15 mouse cellular contexts compared by ENCODE assay signal in the genomic region with DNA sequence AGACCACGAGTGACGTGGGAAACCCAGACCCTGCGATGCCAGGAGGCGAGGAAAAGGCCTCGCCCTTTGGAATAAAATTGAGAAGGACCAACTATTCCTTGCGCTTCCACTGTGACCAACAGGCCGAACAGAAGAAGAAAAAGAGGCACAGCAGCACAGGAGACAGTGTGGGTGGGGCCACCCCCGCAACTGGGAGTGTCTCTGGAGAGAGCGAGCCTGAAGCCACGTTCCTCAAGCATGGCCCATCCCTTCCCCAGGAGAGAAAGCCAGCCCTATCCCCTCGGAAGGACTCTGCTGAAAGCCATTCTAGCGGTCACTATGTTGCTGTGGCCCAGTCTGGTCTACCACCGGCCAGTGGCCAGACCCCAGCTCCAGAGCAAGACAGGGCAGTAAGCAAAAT. TPM values are rescaled to one million over a fixed set of nuclear protein-coding genes. Genes with fewer than 3 reads are reported as not detected.
DNase-seq lines count a peak whose midpoint lies in the region; ATAC-seq and TF ChIP-seq lines count a peak whose summit lies in the region.
"Had no signal": no experiment of that assay in that cellular context is flagged by ENCODE, and none has a peak within 500 bp of the region (broad histone marks: within the 10 kb centered on the region; RNA-seq: fewer than 3 reads in every experiment).

No protein-coding gene starts in this region.

- peaks cover 17% of the 10 kb centered on the region; the same call in 1 of the 2 replicates for H3K27me3 ChIP-seq in heart, embryonic 12.5 days (replicated peaks)
- peaks cover 46% of the 10 kb centered on the region for H3K27me3 ChIP-seq in liver, embryonic 11.5 days (replicated peaks; ENCODE audit: control insufficient read depth, insufficient read depth, low read length)
- peaks cover 30% of the 10 kb centered on the region for H3K27me3 ChIP-seq in liver, postnatal 0 days (ENCODE audit: insufficient read depth, low read length)
- H3K27me3 ChIP-seq in embryonic facial prominence, embryonic 12.5 days = peaks cover 44% of the 10 kb centered on the region
- peaks cover 11% of the 10 kb centered on the region; the same call in 1 of the 2 replicates for H3K27me3 ChIP-seq in stomach, embryonic 14.5 days (ENCODE audit: control insufficient read depth, insufficient read depth, low read length)
- peaks cover 56% of the 10 kb centered on the region for H3K27me3 ChIP-seq in forebrain, embryonic 10.5 days (ENCODE audit: poor library complexity, severe bottlenecking)
- H3K27me3 ChIP-seq in midbrain, embryonic 15.5 days (replicated peaks) = peaks cover 14% of the 10 kb centered on the region

- H3K4me2 ChIP-seq in heart, embryonic 12.5 days = peak overlapping the region; percentile 99
- H3K4me2 ChIP-seq in liver, embryonic 11.5 days = peak overlapping the region; percentile 76; the same call in 1 of the 2 replicates
- no peak overlapping the region for H3K4me2 ChIP-seq in liver, postnatal 0 days (ENCODE audit: low read depth, low read length)
- H3K4me2 ChIP-seq in embryonic facial prominence, embryonic 12.5 days (replicated peaks) = no peak overlapping the region
- H3K4me2 ChIP-seq in stomach, embryonic 14.5 days (replicated peaks; ENCODE audit: low read depth, low read length) = peak overlapping the region; percentile 62
- H3K4me2 ChIP-seq in midbrain, embryonic 15.5 days = no peak overlapping the region

- peak overlapping the region; percentile 86 for H3K9ac ChIP-seq in heart, embryonic 12.5 days
- no peak overlapping the region for H3K9ac ChIP-seq in liver, embryonic 11.5 days (ENCODE audit: low read depth, low read length)
- no peak overlapping the region for H3K9ac ChIP-seq in liver, postnatal 0 days (replicated peaks)
- no peak overlapping the region for H3K9ac ChIP-seq in embryonic facial prominence, embryonic 12.5 days
- no peak overlapping the region for H3K9ac ChIP-seq in stomach, embryonic 14.5 days (replicated peaks; ENCODE audit: low read depth, low read length)
- H3K9ac ChIP-seq in midbrain, embryonic 15.5 days = no peak overlapping the region
- H3K9ac ChIP-seq: forebrain, postnatal 0 days had no signal

- no peaks in the 10 kb centered on the region for H3K36me3 ChIP-seq in heart, embryonic 12.5 days
- no peaks in the 10 kb centered on the region for H3K36me3 ChIP-seq in liver, embryonic 11.5 days (ENCODE audit: control insufficient read depth, insufficient read depth, low read length)
- no peaks in the 10 kb centered on the region for H3K36me3 ChIP-seq in liver, postnatal 0 days (replicated peaks; ENCODE audit: insufficient read depth, low read length)
- H3K36me3 ChIP-seq in embryonic facial prominence, embryonic 12.5 days = peaks cover 11% of the 10 kb centered on the region; the same call in 1 of the 2 replicates
- H3K36me3 ChIP-seq in stomach, embryonic 14.5 days (ENCODE audit: control insufficient read depth, insufficient read depth, low read length) = no peaks in the 10 kb centered on the region
- H3K36me3 ChIP-seq in forebrain, embryonic 10.5 days (replicated peaks) = peaks cover 70% of the 10 kb centered on the region
- H3K36me3 ChIP-seq in midbrain, embryonic 15.5 days (replicated peaks) = peaks cover 15% of the 10 kb centered on the region; the same call in 1 of the 2 replicates

- H3K4me3 ChIP-seq in heart, embryonic 12.5 days = peak overlapping the region; percentile 67
- H3K4me3 ChIP-seq in liver, embryonic 11.5 days (ENCODE audit: low read depth, low read length) = no peak overlapping the region
- H3K4me3 ChIP-seq in liver, postnatal 0 days (ENCODE audit: low read depth, low read length) = no peak overlapping the region
- H3K4me3 ChIP-seq in embryonic facial prominence, embryonic 12.5 days = peak overlapping the region; percentile 38; the same call in 1 of the 2 replicates
- H3K4me3 ChIP-seq in stomach, embryonic 14.5 days (ENCODE audit: low read depth, low read length) = peak overlapping the region; percentile 37; the same call in 1 of the 2 replicates
- no peak overlapping the region for H3K4me3 ChIP-seq in forebrain, embryonic 10.5 days
- H3K4me3 ChIP-seq in midbrain, embryonic 15.5 days = no peak overlapping the region
- H3K4me3 ChIP-seq: myocyte had no signal

- intact Hi-C loops in heart, postnatal 25 days (cut with DNase I) = no loop called here

- no peak for TF ChIP-seq EP300 in liver, postnatal 0 days (IDR thresholded peaks at IDR 0.05; ENCODE audit: low read depth)

- no peak for DNase-seq in heart, postnatal 25 days (ENCODE audit: low spot score)
- DNase-seq in liver, embryonic 11.5 days (ENCODE audit: low spot score) = no peak
- no peak for DNase-seq in liver, postnatal 0 days
- no peak for DNase-seq in forebrain, embryonic 10.5 days (ENCODE audit: extremely low spot score, low spot score)
- DNase-seq: cerebellum, postnatal 25 days; forebrain, postnatal 0 days; gastrocnemius, postnatal 25 days; kidney, postnatal 36 days; retina, postnatal 1 day had no signal

- H3K4me1 ChIP-seq in heart, embryonic 12.5 days (replicated peaks) = peaks cover 64% of the 10 kb centered on the region
- peaks cover 6% of the 10 kb centered on the region; the same call in 1 of the 2 replicates for H3K4me1 ChIP-seq in liver, embryonic 11.5 days (replicated peaks; ENCODE audit: control insufficient read depth, insufficient read depth, low read length)
- H3K4me1 ChIP-seq in liver, postnatal 0 days (ENCODE audit: insufficient read depth) = peaks cover 10% of the 10 kb centered on the region
- H3K4me1 ChIP-seq in embryonic facial prominence, embryonic 12.5 days = peaks cover 16% of the 10 kb centered on the region; the same call in 1 of the 2 replicates
- H3K4me1 ChIP-seq in stomach, embryonic 14.5 days (ENCODE audit: control insufficient read depth, insufficient read depth, low read length) = no peaks in the 10 kb centered on the region
- H3K4me1 ChIP-seq in forebrain, embryonic 10.5 days = peaks cover 22% of the 10 kb centered on the region
- H3K4me1 ChIP-seq in midbrain, embryonic 15.5 days = 0 out of 2 replicates have a peak, but pooled peaks cover 9% of the 10 kb centered on the region

- peak overlapping the region; percentile 82 for H3K27ac ChIP-seq in heart, embryonic 12.5 days (ENCODE audit: poor library complexity, severe bottlenecking)
- no peak overlapping the region for H3K27ac ChIP-seq in liver, embryonic 11.5 days (ENCODE audit: low read depth, low read length)
- H3K27ac ChIP-seq in liver, postnatal 0 days (ENCODE audit: low read depth) = no peak overlapping the region
- H3K27ac ChIP-seq in embryonic facial prominence, embryonic 12.5 days = no peak overlapping the region
- H3K27ac ChIP-seq in stomach, embryonic 14.5 days (ENCODE audit: low read length) = peak overlapping the region; percentile 44; the same call in 1 of the 2 replicates
- no peak overlapping the region for H3K27ac ChIP-seq in forebrain, embryonic 10.5 days
- no peak overlapping the region for H3K27ac ChIP-seq in midbrain, embryonic 15.5 days

- ATAC-seq in heart, embryonic 12.5 days (ENCODE audit: insufficient number of reproducible peaks, low FRiP score) = peak; percentile 44
- no peak for ATAC-seq in liver, embryonic 11.5 days (replicated peaks; ENCODE audit: low FRiP score)
- no peak for ATAC-seq in liver, postnatal 0 days
- ATAC-seq in embryonic facial prominence, embryonic 12.5 days (ENCODE audit: insufficient number of reproducible peaks, insufficient read depth, low FRiP score, low TSS enrichment) = no peak
- ATAC-seq in stomach, embryonic 14.5 days (ENCODE audit: insufficient number of reproducible peaks, insufficient read depth, low FRiP score, low read depth) = no peak; the same call in 1 of the 2 replicates
- no peak for ATAC-seq in midbrain, embryonic 15.5 days (replicated peaks)
- ATAC-seq: forebrain, postnatal 0 days; inflammation-experienced regulatory T-cells, adult 6 months had no signal

- TF ChIP-seq CTCF in liver, postnatal 0 days (IDR thresholded peaks at IDR 0.05; ENCODE audit: low read depth) = no peak

- H3K9me3 ChIP-seq in heart, embryonic 12.5 days (replicated peaks) = no peaks in the 10 kb centered on the region
- no peaks in the 10 kb centered on the region for H3K9me3 ChIP-seq in liver, embryonic 11.5 days (ENCODE audit: control insufficient read depth, low read length)
- H3K9me3 ChIP-seq in liver, postnatal 0 days (ENCODE audit: low read length) = no peaks in the 10 kb centered on the region
- no peaks in the 10 kb centered on the region for H3K9me3 ChIP-seq in embryonic facial prominence, embryonic 12.5 days
- H3K9me3 ChIP-seq in stomach, embryonic 14.5 days (ENCODE audit: control insufficient read depth, low read depth, low read length) = no peaks in the 10 kb centered on the region
- H3K9me3 ChIP-seq in forebrain, embryonic 10.5 days = no peaks in the 10 kb centered on the region
- no peaks in the 10 kb centered on the region for H3K9me3 ChIP-seq in midbrain, embryonic 15.5 days

- 24% methylated on average over 13 of the region's 13 CpGs for WGBS in heart, embryonic 12.5 days
- 57% methylated on average over 13 of the region's 13 CpGs for WGBS in liver, embryonic 11.5 days
- WGBS in liver, postnatal 0 days (ENCODE audit: insufficient replicate concordance) = 75% methylated on average over 13 of the region's 13 CpGs
- 74% methylated on average over 13 of the region's 13 CpGs for WGBS in embryonic facial prominence, embryonic 12.5 days
- 73% methylated on average over 13 of the region's 13 CpGs for WGBS in stomach, embryonic 14.5 days
- WGBS in forebrain, embryonic 10.5 days = 67% methylated on average over 13 of the region's 13 CpGs
- WGBS in midbrain, embryonic 15.5 days = 78% methylated on average over 13 of the region's 13 CpGs

RNA-seq across cellular contexts. Expression of gene Aasdh, which starts 46.9 kb away (rescaled TPM):
- polyA plus RNA-seq in heart, embryonic 12.5 days (2016; fragmentation: Nextera tagmentation; extraction: Ambion mirVana) = 16.4 and 17.8 TPM in 2 replicates
- 10 to 100 TPM; 14.4 to 15.4 TPM for total RNA-seq in heart, postnatal 25 days (2021)
- 17.1 and 20.7 TPM in 2 replicates for polyA plus RNA-seq in liver, embryonic 11.5 days (2014; fragmentation: Nextera tagmentation; extraction: Ambion mirVana)
- polyA plus RNA-seq in liver, postnatal 0 days (2015; fragmentation: Nextera tagmentation; extraction: Ambion mirVana) = 5.1 and 5.3 TPM in 2 replicates
- polyA plus RNA-seq in embryonic facial prominence, embryonic 12.5 days (2016; fragmentation: Nextera tagmentation; extraction: Ambion mirVana) = 21.7 and 23.3 TPM in 2 replicates
- 18.7 and 27.6 TPM in 2 replicates for polyA plus RNA-seq in stomach, embryonic 14.5 days (2014; fragmentation: Nextera tagmentation; extraction: Ambion mirVana)
- polyA plus RNA-seq in forebrain, embryonic 10.5 days (2016; fragmentation: Nextera tagmentation; extraction: Ambion mirVana) = 24.4 and 26.0 TPM in 2 replicates
- 20.4 and 21.6 TPM in 2 replicates for polyA plus RNA-seq in midbrain, embryonic 15.5 days (2015; fragmentation: Nextera tagmentation; extraction: Ambion mirVana)

Comparison
In these comparisons a context has a peak if more than half of its experiments do, and no peak if none do; other contexts are left out.
1. H3K4me2 ChIP-seq: peak in heart, embryonic 12.5 days (single experiment), liver, embryonic 11.5 days (single experiment) and stomach, embryonic 14.5 days (single experiment); none in liver, postnatal 0 days (single experiment), embryonic facial prominence, embryonic 12.5 days (single experiment) and midbrain, embryonic 15.5 days (single experiment).
2. H3K27ac ChIP-seq: peak in heart, embryonic 12.5 days (single experiment) and stomach, embryonic 14.5 days (single experiment); none in liver, embryonic 11.5 days (single experiment), liver, postnatal 0 days (single experiment), embryonic facial prominence, embryonic 12.5 days (single experiment), forebrain, embryonic 10.5 days (single experiment) and midbrain, embryonic 15.5 days (single experiment).
3. H3K4me3 ChIP-seq: peak in heart, embryonic 12.5 days (single experiment), embryonic facial prominence, embryonic 12.5 days (single experiment) and stomach, embryonic 14.5 days (single experiment); none in liver, embryonic 11.5 days (single experiment), liver, postnatal 0 days (single experiment), forebrain, embryonic 10.5 days (single experiment) and midbrain, embryonic 15.5 days (single experiment).